ENCODE assay signal across 8 mouse cellular contexts in the genomic region with DNA sequence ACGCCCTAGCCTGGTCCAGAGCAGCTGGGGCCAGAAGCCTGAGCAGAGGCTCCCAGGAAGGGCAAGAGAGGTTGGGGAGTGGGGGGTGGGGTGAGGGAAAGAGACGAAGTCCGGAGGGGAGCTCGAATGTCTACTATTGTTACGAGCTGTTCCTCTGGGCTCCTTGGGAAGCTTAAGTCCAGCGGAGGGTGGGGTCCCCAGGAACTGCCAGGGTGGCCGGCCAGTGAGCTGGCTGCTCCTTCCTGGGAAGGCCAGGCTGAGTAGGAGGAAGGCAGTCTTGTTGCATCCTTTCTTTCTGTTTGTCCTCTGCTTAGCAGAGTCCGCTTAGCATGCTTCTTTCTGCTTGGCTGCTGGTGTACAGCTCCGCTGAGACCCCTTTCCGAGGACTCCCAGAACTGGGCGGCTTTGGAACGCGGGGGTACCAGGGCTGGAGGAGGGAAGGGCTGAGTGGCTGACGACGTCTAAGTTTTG. TPM values are rescaled to one million over a fixed set of nuclear protein-coding genes. Genes with fewer than 3 reads are reported as not detected.
DNase-seq lines count a peak whose midpoint lies in the region; ATAC-seq lines count a peak whose summit lies in the region.

No protein-coding gene starts in this region.

- H3K36me3 ChIP-seq in kidney, embryonic 16.5 days (ENCODE audit: insufficient read depth, low read length): no peaks in the 10 kb centered on the region
- no peaks in the 10 kb centered on the region for H3K36me3 ChIP-seq in forebrain, embryonic 12.5 days (replicated peaks)
- H3K36me3 ChIP-seq in intestine, embryonic 16.5 days (ENCODE audit: control insufficient read depth, insufficient read depth, low read length): 0 out of 2 replicates have a peak, but pooled peaks cover 3% of the 10 kb centered on the region
- H3K36me3 ChIP-seq in midbrain, embryonic 14.5 days (ENCODE audit: control insufficient read depth, insufficient read depth, low read length): no peaks in the 10 kb centered on the region

- ATAC-seq in kidney, embryonic 16.5 days (ENCODE audit: low FRiP score, low TSS enrichment): no peak
- ATAC-seq in forebrain, embryonic 12.5 days (ENCODE audit: low FRiP score): no peak
- peak; percentile 3; the same call in 1 of the 2 replicates for ATAC-seq in intestine, embryonic 16.5 days
- ATAC-seq in midbrain, embryonic 14.5 days (ENCODE audit: low FRiP score, low TSS enrichment): no peak

- peak overlapping the region; percentile 63; the same call in 1 of the 2 replicates for H3K27ac ChIP-seq in kidney, embryonic 16.5 days (ENCODE audit: low read length)
- H3K27ac ChIP-seq in forebrain, embryonic 12.5 days: peak overlapping the region; percentile 84
- no peak overlapping the region for H3K27ac ChIP-seq in intestine, embryonic 16.5 days (ENCODE audit: low read length)
- H3K27ac ChIP-seq in midbrain, embryonic 14.5 days (replicated peaks; ENCODE audit: low read depth, low read length): peak overlapping the region; percentile 80

- H3K4me2 ChIP-seq in kidney, embryonic 16.5 days (replicated peaks; ENCODE audit: low read depth, low read length): peak overlapping the region; percentile 49
- peak overlapping the region; percentile 39 for H3K4me2 ChIP-seq in forebrain, embryonic 12.5 days
- peak overlapping the region; percentile 50 for H3K4me2 ChIP-seq in intestine, embryonic 16.5 days (ENCODE audit: low read depth, low read length)
- peak overlapping the region; percentile 38 for H3K4me2 ChIP-seq in midbrain, embryonic 14.5 days (ENCODE audit: low read length)

- H3K4me3 ChIP-seq in kidney, embryonic 16.5 days (ENCODE audit: low read length): peak overlapping the region; percentile 29
- H3K4me3 ChIP-seq in forebrain, embryonic 12.5 days (replicated peaks): 0 out of 2 replicates have a peak overlapping the region, but pooled peaks have one; percentile 33
- peak overlapping the region; percentile 37 for H3K4me3 ChIP-seq in intestine, embryonic 16.5 days (ENCODE audit: low read length)
- peak overlapping the region; percentile 5; the same call in 1 of the 2 replicates for H3K4me3 ChIP-seq in midbrain, embryonic 14.5 days (replicated peaks; ENCODE audit: low read depth, low read length)

- peaks cover 68% of the 10 kb centered on the region for H3K4me1 ChIP-seq in kidney, embryonic 16.5 days (ENCODE audit: insufficient read depth, low read length)
- H3K4me1 ChIP-seq in forebrain, embryonic 12.5 days: peaks cover 86% of the 10 kb centered on the region
- peaks cover 47% of the 10 kb centered on the region for H3K4me1 ChIP-seq in intestine, embryonic 16.5 days (ENCODE audit: control insufficient read depth, insufficient read depth, low read length)
- H3K4me1 ChIP-seq in midbrain, embryonic 14.5 days (ENCODE audit: control insufficient read depth, insufficient read depth, low read length): peaks cover 48% of the 10 kb centered on the region

- H3K27me3 ChIP-seq in kidney, embryonic 16.5 days (ENCODE audit: insufficient read depth, low read length): peaks cover 55% of the 10 kb centered on the region
- peaks cover 67% of the 10 kb centered on the region for H3K27me3 ChIP-seq in forebrain, embryonic 12.5 days
- peaks cover 49% of the 10 kb centered on the region for H3K27me3 ChIP-seq in intestine, embryonic 16.5 days (replicated peaks; ENCODE audit: control insufficient read depth, insufficient read depth, low read length)
- H3K27me3 ChIP-seq in midbrain, embryonic 14.5 days (ENCODE audit: control insufficient read depth, insufficient read depth, low read length): peaks cover 47% of the 10 kb centered on the region

- no peak for DNase-seq in kidney, adult 8-10 months
- no peak for DNase-seq in midbrain, embryonic 14.5 days
- DNase-seq in right cerebral cortex, postnatal 36 days (ENCODE audit: low spot score in 2 of 2): no peak
- DNase-seq in spleen, adult 12 weeks (ENCODE audit: low spot score): no peak
- no peak for DNase-seq in urinary bladder, adult 2 months (ENCODE audit: low spot score)

- H3K9ac ChIP-seq in kidney, embryonic 16.5 days (replicated peaks; ENCODE audit: low read length): peak overlapping the region; percentile 61; the same call in 1 of the 2 replicates
- peak overlapping the region; percentile 57 for H3K9ac ChIP-seq in forebrain, embryonic 12.5 days
- H3K9ac ChIP-seq in intestine, embryonic 16.5 days (ENCODE audit: low read depth, low read length): 0 out of 2 replicates have a peak overlapping the region, but pooled peaks have one; percentile 40
- no peak overlapping the region for H3K9ac ChIP-seq in midbrain, embryonic 14.5 days (replicated peaks; ENCODE audit: low read length)

- no peaks in the 10 kb centered on the region for H3K9me3 ChIP-seq in kidney, embryonic 16.5 days (ENCODE audit: low read length)
- H3K9me3 ChIP-seq in forebrain, embryonic 12.5 days: no peaks in the 10 kb centered on the region
- no peaks in the 10 kb centered on the region for H3K9me3 ChIP-seq in intestine, embryonic 16.5 days (ENCODE audit: control insufficient read depth, low read length)
- H3K9me3 ChIP-seq in midbrain, embryonic 14.5 days (ENCODE audit: control insufficient read depth, low read length): no peaks in the 10 kb centered on the region

- 11% methylated on average over 15 of the region's 15 CpGs for WGBS in kidney, embryonic 16.5 days
- WGBS in forebrain, embryonic 12.5 days: 4% methylated on average over 15 of the region's 15 CpGs
- 20% methylated on average over 15 of the region's 15 CpGs for WGBS in intestine, embryonic 16.5 days
- 4% methylated on average over 15 of the region's 15 CpGs for WGBS in midbrain, embryonic 14.5 days

RNA-seq across cellular contexts. Expression of a gene that starts 6.8 kb away (rescaled TPM):
- polyA plus RNA-seq in kidney, embryonic 16.5 days (2015; fragmentation: Nextera tagmentation; extraction: Ambion mirVana): 7.9 and 8.1 TPM in 2 replicates
- polyA plus RNA-seq in forebrain, embryonic 12.5 days (2016; fragmentation: Nextera tagmentation; extraction: Ambion mirVana): 3.1 and 3.9 TPM in 2 replicates
- polyA plus RNA-seq in intestine, embryonic 16.5 days (2015; fragmentation: Nextera tagmentation; extraction: Ambion mirVana): 4.9 and 5.0 TPM in 2 replicates
- 1.5 and 3.8 TPM in 2 replicates for polyA plus RNA-seq in midbrain, embryonic 14.5 days (2014; fragmentation: Nextera tagmentation; extraction: Ambion mirVana)
- polyA plus RNA-seq in urinary bladder, adult 2 months (2012; rRNA removed): 7.8 and 8.7 TPM in 2 replicates

RNA-seq across cellular contexts. Expression of a gene that starts 14.7 kb away (rescaled TPM):
- 2.3 and 2.8 TPM in 2 replicates for polyA plus RNA-seq in kidney, embryonic 16.5 days (2015; fragmentation: Nextera tagmentation; extraction: Ambion mirVana)
- 2.2 and 3.5 TPM in 2 replicates for polyA plus RNA-seq in forebrain, embryonic 12.5 days (2016; fragmentation: Nextera tagmentation; extraction: Ambion mirVana)
- 2.0 and 2.6 TPM in 2 replicates for polyA plus RNA-seq in intestine, embryonic 16.5 days (2015; fragmentation: Nextera tagmentation; extraction: Ambion mirVana)
- 0.67 and 0.91 TPM in 2 replicates for polyA plus RNA-seq in midbrain, embryonic 14.5 days (2014; fragmentation: Nextera tagmentation; extraction: Ambion mirVana)
- 1.0 and 1.2 TPM in 2 replicates for polyA plus RNA-seq in urinary bladder, adult 2 months (2012; rRNA removed)

RNA-seq across cellular contexts. Expression of a gene that starts 20.4 kb away (rescaled TPM):
- polyA plus RNA-seq in kidney, embryonic 16.5 days (2015; fragmentation: Nextera tagmentation; extraction: Ambion mirVana): 22.5 and 26.7 TPM in 2 replicates
- 22.8 and 26.6 TPM in 2 replicates for polyA plus RNA-seq in forebrain, embryonic 12.5 days (2016; fragmentation: Nextera tagmentation; extraction: Ambion mirVana)
- polyA plus RNA-seq in intestine, embryonic 16.5 days (2015; fragmentation: Nextera tagmentation; extraction: Ambion mirVana): 11.0 and 14.8 TPM in 2 replicates
- polyA plus RNA-seq in midbrain, embryonic 14.5 days (2014; fragmentation: Nextera tagmentation; extraction: Ambion mirVana): 19.1 and 20.2 TPM in 2 replicates
- 39.5 and 49.4 TPM in 2 replicates for polyA plus RNA-seq in urinary bladder, adult 2 months (2012; rRNA removed)

RNA-seq across cellular contexts. Expression of a gene that starts 22.0 kb away (rescaled TPM):
- polyA plus RNA-seq in kidney, embryonic 16.5 days (2015; fragmentation: Nextera tagmentation; extraction: Ambion mirVana): 81.5 and 82.9 TPM in 2 replicates
- 55.4 and 59.6 TPM in 2 replicates for polyA plus RNA-seq in forebrain, embryonic 12.5 days (2016; fragmentation: Nextera tagmentation; extraction: Ambion mirVana)
- polyA plus RNA-seq in intestine, embryonic 16.5 days (2015; fragmentation: Nextera tagmentation; extraction: Ambion mirVana): 60.0 and 67.1 TPM in 2 replicates
- polyA plus RNA-seq in midbrain, embryonic 14.5 days (2014; fragmentation: Nextera tagmentation; extraction: Ambion mirVana): 56.9 and 59.6 TPM in 2 replicates
- polyA plus RNA-seq in urinary bladder, adult 2 months (2012; rRNA removed): 71.7 and 76.3 TPM in 2 replicates

RNA-seq across cellular contexts. Expression of a gene that starts 45.5 kb away (rescaled TPM):
- polyA plus RNA-seq in kidney, embryonic 16.5 days (2015; fragmentation: Nextera tagmentation; extraction: Ambion mirVana): 73.5 and 78.0 TPM in 2 replicates
- polyA plus RNA-seq in forebrain, embryonic 12.5 days (2016; fragmentation: Nextera tagmentation; extraction: Ambion mirVana): 53.7 and 62.2 TPM in 2 replicates
- polyA plus RNA-seq in intestine, embryonic 16.5 days (2015; fragmentation: Nextera tagmentation; extraction: Ambion mirVana): 77.7 and 78.7 TPM in 2 replicates
- 15.5 and 16.0 TPM in 2 replicates for polyA plus RNA-seq in midbrain, embryonic 14.5 days (2014; fragmentation: Nextera tagmentation; extraction: Ambion mirVana)
- 14.7 and 23.3 TPM in 2 replicates for polyA plus RNA-seq in urinary bladder, adult 2 months (2012; rRNA removed)
